Mouse (Mus musculus) gastrocnemius, postnatal 14 days (tissue): ENCODE data around the gene Rtn4rl1. TPM values are rescaled to one million over a fixed set of nuclear protein-coding genes. Genes with fewer than 3 reads are reported as not detected.
A peak's percentile ranks its signal among the peaks of the same experiment; 100 is the strongest.

Experiments used
- DNase-seq: peaks from one replicate; pipeline ENCODE4 v3.0.0; 2021; ENCODE audit warnings: mixed read lengths
- intact Hi-C: fragments of 180-260 bp; cut with DNase I; formaldehyde crosslinking; loops from one replicate; pipeline ENCODE4 v1.15.1; 2025; ENCODE audit warnings: low total_unique reads
- total RNA-seq, 2 experiments: library from RNA; stranded (reverse); gene quantifications; 2 replicates each; pipeline ENCODE4 v1.2.3; 2021

Rtn4rl1 gene
- total RNA-seq, 2 experiments from 2014 or later: 2.1 to 3.0 TPM

DNA sequence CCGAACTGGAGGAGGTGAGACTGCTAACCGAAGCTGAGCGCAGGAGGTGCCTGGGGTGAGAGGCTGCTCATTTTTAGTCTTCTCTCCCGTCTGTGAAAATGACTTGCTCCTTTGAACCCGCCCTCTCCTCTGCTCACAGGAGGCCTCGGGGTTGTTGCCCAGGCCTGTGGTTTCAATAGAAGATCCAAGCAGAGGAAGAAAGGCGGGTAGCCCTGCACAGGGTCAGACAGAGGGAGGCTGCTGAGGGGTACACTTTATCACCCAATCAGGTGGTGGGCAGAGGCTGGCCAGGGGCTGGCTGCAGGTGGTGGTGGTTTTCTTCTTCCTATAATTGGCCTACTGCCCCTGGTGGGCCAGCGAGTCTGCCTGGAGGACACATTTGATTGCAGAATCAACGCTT, 10.9 kb downstream of the Rtn4rl1 start:
- intact Hi-C loops: no loop called here
- no peak for DNase-seq

DNA sequence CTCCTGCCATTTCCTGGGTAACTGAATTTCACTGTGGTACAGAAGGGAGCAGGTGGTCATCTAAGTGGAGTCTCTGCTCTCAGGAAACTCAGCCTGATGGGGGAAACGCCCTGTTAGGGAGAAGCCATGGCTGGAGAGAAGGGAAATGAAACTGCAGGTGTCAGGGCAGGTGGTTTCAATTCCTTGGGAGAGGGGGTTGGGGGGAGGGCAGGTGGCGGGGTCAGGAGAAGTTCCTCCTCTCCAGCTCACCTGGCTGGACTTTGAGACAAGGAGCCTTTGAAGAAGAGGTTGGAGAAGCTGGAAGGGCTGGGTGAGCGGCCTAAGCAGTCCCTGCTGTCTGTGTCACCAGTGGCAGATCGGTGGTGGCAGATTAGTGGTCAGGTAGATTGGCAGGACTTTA, 12.8 kb downstream of the Rtn4rl1 start:
- no peak for DNase-seq
- intact Hi-C loops: no loop called here

DNA sequence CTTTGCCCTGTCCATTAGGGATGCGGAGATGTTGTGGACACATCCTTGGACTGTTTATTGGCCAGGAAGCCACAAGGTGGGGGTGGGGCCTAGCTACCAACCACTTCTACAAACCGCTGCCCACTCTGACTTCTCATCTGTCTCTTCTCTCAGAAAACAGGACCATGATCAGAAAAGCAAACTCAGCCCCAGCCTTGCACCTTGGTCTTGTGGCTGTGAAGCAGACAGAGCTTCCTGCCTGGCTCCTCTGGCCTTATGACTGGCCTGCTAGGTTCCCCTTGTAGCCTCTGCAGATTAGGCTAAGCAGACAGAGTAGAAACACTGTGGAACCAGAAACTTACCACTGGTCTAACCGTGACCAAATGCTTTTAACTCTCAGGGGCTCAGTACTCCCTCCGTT, 15.8 kb downstream of the Rtn4rl1 start:
- intact Hi-C loops: no loop called here
- no peak for DNase-seq

DNA sequence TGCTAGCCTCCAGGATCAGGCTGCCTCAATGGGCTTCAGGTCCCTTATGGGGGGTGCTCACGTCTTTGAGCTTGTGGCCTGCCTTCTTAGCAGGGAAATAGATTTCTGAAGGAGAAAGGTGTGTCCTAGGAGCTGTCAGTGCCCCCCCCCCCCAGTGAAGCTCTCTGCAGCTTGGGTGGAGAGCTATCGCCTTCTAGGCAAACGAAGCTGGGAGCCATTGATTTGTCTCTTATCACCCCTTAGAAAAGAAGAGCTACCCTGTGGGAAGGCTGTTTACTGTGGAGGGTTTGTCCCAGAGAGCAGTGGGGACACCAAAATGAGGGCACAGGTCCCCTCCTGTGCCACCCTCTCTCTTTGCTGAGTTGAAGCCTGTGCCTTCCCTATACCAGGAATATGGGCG, 16.5 kb downstream of the Rtn4rl1 start:
- no peak for DNase-seq
- intact Hi-C loops: no loop called here

DNA sequence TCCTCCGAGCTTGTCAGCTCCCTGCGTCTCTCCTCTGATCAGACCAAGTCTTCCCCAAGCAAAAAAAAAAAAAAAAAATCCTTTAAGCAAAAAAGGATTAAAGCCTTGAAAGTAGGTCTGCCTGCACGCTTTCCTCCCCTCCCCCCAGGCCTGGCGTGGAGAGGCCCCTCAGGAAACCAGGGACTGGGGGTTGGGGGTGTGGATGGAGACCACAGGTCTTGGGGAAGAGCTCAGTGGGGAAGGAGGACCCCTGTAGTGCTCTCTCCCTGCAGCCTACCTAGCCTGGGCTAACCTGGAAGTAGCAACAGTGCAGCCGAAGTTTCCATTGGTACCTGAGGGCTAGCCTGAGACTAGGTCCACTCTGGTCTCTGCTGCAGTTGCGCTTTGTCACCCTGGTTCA, 17.2 kb downstream of the Rtn4rl1 start:
- intact Hi-C loops: no loop called here
- no peak for DNase-seq

DNA sequence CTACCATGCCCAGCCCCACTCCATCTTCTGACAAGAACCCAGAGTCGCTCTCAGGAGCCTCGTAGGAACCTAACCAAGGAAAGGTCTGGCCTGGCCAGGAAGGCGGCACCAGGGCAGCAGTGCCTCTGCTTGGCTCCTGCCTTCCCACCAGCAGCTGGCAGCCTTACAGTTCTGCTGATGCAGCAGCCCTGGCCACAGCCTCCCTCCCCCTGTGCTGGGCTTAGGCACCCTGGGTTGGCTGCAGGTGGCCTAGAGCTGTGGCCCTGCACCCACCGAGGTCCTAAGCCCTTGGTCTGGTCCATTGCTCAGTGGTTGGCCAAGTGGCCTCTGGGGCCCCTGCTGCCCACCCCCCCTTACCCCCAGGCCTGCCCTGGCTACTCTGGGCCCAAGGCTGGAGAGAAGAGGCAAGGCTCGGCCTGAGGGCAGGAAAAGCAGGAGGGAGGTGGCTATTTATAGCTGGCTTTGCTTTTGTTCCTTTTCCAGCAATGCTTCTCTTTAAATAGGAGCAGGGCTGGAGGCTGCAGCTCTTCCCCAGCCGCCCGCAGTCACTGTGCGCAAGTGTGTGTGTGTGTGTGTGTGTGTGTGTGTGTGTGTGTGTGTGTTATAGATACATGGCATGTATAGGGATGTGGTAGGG, 18.6 kb downstream of the Rtn4rl1 start:
- DNase-seq: peak; percentile 63
- intact Hi-C loops: no loop called here

DNA sequence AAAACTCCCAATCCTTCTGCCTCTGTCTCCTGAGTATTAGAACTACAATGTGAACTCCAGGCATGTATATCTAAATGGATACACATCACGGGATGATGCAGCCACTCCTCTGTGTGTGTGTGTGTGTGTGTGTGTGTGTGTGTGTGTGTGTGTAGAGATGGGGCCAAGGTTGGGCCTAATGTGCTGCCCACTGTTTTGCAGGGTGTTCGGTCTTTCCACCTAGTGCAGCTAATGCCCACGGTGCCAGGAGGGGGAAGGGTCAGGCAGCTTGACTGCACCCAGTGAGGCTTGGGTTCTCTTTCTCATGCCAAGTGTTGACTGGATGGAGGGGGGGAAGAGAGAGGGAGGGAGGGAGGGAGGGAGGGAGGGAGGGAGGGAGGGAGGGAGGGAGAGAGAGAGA, 19.3 kb downstream of the Rtn4rl1 start:
- intact Hi-C loops: no loop called here
- no peak for DNase-seq

DNA sequence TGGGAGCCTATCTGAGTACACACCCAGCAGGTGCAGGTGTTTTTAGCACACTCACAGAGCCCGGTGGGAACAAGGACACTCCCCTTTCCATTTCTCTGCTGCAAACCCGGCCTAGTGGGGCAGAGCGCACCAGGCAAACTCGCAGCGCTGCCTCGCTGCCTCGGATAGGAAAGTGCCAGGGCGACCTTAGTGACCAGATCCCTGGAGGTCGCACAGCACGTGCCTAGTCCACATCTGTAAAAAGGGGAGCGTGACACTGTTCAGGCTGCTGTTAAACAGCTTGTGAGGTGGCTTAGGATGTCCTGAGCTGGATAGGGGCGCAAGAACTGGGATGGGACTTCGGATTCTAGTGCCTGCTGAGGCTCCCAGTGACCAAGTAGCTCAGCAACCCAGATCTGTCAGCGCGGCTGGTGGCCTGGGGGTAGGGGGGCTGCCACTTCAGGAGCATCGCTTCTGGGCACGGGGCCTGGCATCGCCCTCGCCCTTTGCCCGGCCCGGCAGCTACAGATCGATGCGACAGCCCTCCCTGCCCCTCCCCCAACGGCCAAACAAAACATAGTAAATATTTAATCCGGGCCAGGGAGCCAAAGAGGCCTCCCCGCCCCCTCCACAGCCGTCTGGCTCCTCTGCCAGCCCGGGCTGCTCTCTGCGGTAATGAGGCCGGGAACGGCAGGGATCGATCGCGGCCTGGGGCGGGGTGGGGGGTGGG, 19.9 kb downstream of the Rtn4rl1 start:
- intact Hi-C loops: no loop called here
- DNase-seq: peak; percentile 38

DNA sequence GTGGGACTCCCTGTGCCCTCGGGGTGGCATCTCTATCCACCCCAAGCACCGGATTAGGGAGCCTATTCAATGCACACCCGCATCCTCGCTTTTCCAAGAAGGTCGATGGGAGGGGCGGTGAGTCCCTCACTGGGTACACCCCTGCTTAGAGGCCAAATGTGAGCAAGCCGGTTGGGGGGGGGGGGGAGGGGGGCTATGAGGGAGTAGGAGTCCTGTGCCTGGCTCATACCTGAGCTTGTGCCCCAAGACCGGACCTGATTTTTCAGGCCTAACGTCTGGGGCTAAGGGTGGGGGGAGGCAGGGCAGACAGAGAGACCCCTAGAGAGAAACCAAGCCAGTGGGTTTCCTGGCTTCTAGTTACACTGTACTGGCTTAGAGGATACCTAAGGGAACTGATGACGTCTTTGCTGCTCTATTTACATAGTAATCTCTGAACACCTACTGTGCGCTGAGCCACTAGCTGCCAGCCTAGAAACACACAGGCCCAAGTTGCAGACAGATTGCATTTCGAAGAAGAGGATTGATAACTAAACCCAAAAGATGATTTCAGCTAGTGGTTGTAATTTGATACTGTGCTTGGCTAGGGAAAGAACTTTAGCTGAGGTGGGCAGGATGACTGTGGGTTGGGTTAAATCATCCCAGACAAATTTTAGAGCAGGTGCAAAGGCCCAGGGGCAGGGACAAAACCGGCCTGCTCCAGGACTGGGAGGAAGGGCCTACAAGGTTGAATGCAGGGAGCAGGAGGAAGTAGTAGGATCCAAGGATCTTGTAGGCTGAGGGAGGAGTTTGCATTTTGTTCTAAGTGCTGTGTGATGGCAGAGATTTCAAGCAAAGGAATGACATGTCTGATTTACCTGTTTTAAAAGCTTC, 20.7 kb downstream of the Rtn4rl1 start:
- intact Hi-C loops: no loop called here
- DNase-seq: no peak

DNA sequence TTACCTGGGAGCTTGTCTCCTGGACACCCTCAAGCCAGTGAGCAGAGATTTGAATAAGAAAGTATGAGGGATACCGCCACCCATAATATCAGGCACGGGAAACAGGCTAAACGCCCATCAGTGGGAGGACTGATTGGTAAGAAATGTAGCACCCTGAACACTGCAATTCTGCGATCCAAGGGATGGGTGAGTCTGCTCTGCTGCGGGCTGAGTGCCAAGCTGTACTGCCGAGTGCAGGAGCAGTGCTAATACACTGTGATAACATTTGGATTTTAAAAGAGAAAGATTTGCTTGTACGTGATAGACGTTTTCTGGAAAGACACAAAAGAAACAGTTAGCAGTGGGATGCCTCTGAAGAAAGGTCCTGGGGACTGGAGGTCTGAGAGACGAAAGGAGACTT, 26.5 kb downstream of the Rtn4rl1 start:
- intact Hi-C loops: no loop called here
- DNase-seq: peak; percentile 32

DNA sequence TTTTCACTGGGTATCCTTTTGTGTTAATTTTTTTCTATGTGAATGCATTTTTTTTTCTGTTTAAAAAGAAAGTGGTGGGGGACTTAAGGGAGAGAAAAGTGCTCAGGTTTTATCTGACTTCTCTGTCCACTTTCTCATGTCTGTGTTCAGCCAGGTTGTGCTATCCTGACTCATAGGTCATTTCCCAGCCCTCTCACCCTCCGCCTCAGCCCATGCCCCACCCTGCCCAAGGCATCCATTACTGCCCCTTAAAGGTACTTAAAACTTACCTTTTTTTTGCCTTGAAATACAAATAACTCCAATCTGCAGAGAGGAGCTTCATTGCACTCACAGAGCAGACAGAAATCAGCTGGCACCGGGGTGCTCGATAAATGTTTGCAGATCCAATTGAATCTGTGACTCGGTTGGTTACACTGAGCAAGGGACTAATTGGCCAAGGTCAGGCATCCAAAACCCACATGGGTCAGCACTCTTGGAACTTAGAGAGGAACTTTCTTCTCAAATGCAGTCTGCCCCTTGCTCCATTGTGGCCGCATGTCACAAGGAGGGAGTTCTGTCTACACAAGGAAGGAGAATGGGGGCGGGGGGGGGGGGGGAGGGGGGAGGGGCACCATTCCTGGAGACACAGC, 27.0 kb downstream of the Rtn4rl1 start:
- no peak for DNase-seq
- intact Hi-C loops: no loop called here

DNA sequence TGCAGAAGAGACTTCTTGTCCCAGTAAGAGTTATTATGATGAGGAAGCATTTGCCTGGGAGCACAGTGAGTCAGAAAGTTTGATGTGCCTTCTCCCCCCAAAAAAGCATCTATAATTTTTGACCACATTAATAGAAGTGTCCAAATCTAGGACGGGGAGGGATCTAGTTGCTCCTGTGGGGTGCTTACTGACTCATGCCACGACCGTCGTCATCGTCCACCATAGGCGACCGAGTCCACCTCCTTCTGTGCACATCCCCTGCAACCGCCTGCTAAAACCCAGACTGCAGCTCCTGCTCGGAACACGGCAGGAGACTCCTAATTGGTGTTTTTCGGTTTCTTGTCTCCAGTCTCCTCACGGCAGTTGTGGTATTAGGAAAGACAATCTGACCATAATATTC, 30.5 kb downstream of the Rtn4rl1 start:
- intact Hi-C loops: no loop called here
- DNase-seq: no peak

DNA sequence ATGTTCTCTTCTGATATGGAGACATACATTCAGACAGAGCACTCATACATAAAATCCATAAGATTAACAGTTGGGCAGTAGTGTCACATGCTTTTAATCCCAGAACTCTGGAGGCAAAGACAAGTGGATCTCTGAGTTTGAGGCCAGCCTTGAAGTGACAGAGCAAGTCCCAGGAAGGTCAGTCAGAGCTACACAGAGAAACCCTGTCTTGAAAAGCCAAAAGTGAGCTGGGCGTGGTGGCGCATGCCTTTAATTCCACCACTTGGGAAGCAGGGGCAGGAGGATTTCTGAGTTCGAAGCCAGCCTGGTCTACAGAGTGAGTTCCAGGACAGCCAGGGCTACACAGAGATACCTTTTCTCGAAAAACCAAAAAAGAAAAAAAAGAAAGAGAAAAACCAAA, 31.3 kb downstream of the Rtn4rl1 start:
- intact Hi-C loops: no loop called here
- DNase-seq: no peak

DNA sequence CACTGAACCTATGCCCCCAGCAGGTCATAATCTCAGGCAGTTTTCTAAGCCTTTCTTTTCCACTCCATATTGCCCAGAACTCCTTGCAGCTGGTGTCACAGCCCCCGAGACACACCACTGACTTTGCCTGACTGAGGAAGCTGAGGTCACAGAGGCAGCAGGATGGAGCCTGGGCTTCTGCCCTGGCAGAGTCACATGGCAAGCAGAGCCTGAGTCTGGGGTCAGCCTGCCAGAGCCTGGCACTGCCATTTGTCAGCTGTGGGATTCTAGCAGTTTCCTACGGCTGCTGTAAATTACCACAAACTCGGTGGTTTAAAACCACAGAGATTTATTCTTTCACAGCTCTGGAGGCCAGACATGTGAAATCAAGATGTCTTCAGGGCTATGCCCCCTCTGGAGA, 34.0 kb downstream of the Rtn4rl1 start:
- intact Hi-C loops: no loop called here
- DNase-seq: no peak

DNA sequence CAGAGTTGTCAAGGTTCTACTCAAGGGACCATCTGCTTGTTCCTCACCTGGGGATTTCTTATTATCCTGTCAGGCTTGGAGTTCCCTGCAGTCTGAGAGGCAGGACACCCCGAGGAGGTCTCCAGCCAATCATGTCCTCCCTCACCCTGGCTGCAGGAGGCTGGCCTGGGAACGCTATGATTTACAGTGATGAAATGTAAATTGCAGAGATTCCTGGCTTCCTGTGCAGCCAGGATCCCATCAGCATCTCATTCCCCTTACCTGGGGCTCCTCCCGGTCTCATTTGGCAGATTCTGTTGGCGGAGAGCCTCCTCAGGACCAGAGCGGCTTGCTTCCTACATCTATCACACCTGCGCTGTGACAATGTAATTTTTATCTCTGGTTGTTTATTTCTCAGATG, 35.7 kb downstream of the Rtn4rl1 start:
- DNase-seq: no peak
- intact Hi-C loops: no loop called here

DNA sequence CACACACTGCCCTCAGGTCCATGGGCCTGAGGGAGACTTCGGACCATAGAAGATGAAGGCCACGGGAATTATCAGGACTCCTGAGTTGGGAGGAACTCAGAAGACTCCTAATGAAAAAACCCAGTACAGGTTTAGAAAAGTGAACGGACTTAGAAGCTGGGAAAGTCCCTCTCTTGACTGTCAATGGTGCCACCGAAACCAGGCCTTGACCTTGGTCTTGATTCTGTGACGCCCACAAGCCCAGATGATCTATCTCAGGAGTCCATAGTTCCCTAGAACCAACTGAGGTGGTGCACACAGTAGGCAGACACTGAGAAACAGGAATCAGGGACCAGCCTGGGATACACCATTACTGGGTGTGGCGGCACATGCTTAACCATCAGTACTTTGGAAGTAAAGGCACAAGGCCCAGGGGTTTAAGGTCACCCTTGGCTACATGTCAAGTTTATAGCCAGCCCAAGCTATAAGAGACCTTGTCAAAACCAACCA, 36.7 kb downstream of the Rtn4rl1 start:
- intact Hi-C loops: loop anchor here (5.0 kb wide), 1 partner anchor 38 kb away; the partner anchor contains the start of genes Dph1 and Rtn4rl1
- no peak for DNase-seq

DNA sequence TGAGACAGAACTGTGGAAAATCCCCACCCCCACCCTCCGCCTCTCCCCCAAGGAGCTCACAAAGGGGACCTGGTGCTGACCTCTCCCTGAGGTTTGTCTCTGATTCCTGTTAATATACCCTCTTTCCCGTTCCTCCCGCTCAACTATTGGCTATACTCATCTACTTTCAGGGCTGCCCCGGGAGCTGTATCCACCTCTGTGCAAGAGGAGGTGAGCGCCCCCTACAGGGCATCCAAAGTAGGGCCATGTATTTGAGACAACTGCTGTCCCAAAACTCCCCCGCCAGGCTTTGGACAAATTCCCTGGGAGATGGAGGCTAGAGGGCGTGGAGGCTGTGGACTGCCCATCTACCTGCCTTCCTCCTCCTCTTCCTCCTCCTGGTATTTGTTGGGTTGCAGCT, 38.2 kb downstream of the Rtn4rl1 start:
- intact Hi-C loops: loop anchor here (5.0 kb wide), 1 partner anchor 39 kb away; the partner anchor contains the start of genes Dph1 and Rtn4rl1

DNA sequence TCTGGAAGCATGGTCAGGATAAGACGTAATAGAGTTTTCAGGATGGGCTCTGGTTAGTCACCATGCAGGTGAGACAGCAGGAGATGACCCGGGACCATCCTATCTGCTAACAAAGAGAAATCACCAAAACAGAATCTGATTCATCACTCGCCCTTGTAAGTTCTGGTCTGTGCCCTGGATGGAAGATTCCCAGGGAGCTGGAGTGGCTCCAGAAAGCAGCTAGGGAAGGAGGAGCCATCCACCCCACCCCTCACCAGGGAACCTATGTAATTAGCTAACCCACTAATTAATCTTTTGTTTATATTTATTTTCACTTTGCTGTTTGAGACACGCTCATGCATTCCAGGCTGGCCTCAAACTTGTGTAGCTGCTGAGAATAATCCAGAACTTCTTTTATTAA, 38.9 kb downstream of the Rtn4rl1 start:
- intact Hi-C loops: loop anchor here (5.0 kb wide), 1 partner anchor 40 kb away; the partner anchor contains the start of genes Dph1 and Rtn4rl1
- no peak for DNase-seq

More for the DNA sequence above, 38.2 kb downstream of the Rtn4rl1 start:
- peak; percentile 66 for DNase-seq

DNA sequence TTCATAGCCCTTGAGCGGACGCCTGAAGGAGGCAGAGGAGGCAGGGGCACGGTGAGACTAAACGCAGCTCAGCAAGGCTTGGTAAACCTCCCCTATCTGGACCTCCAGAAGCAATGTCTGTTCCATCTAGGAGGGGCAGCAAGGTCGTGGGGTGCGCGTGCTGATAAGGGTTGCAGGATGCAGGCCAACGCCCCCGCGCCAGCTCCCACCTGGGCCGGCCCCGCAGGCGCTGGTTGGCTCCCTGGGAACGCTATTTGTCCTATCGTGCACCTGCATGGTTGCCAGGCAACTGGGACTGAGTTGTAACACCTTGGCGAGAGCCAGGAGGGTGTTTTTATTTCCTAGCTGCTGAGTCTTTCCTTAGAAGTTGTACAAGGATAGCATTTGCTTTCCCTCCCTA, 41.2 kb downstream of the Rtn4rl1 start:
- DNase-seq: no peak
- intact Hi-C loops: loop anchor here (5.0 kb wide), 1 partner anchor 42 kb away; the partner anchor contains the start of genes Dph1 and Rtn4rl1
